In genomic region chr10:22158310-22158999, GRCm38 (mm10) we compare ENCODE assay signal across 9 mouse cellular contexts. TPM values are rescaled to one million over a fixed set of nuclear protein-coding genes. Genes with fewer than 3 reads are reported as not detected.
DNase-seq lines count a peak whose midpoint lies in the region; ATAC-seq and TF ChIP-seq lines count a peak whose summit lies in the region.
"Not testable (repeated sequence)": the region's sequence is repeated elsewhere in the genome, so short reads cannot be mapped to it uniquely, and the experiment has no call there.
"Had no signal": no experiment of that assay in that cellular context is flagged by ENCODE, and none has a peak within 500 bp of the region (broad histone marks: within the 10 kb centered on the region; RNA-seq: fewer than 3 reads in every experiment).

Gene Raet1e, plus strand, starts transcription at chr10:22158569.
Gene H60b, plus strand, starts transcription at chr10:22158586.

- peak; percentile 82 for ATAC-seq in embryonic facial prominence, embryonic 14.5 days (ENCODE audit: low read depth)
- peak; percentile 68 for ATAC-seq in heart, embryonic 13.5 days (ENCODE audit: extremely low read depth, insufficient number of reproducible peaks, low FRiP score, low TSS enrichment)
- peak; percentile 80 for ATAC-seq in intestine, postnatal 0 days
- ATAC-seq in limb, embryonic 15.5 days (ENCODE audit: insufficient number of reproducible peaks, low FRiP score, low TSS enrichment, low read depth) = peak; percentile 52; the same call in 1 of the 2 replicates

- peak within 1 kb of the TSS; percentile 33 for H3K4me3 ChIP-seq in embryonic facial prominence, embryonic 14.5 days (ENCODE audit: low read depth, low read length)
- peak within 1 kb of the TSS; percentile 58 for H3K4me3 ChIP-seq in heart, embryonic 13.5 days
- peak within 1 kb of the TSS; percentile 38 for H3K4me3 ChIP-seq in intestine, postnatal 0 days (ENCODE audit: low read depth, low read length)
- H3K4me3 ChIP-seq in limb, embryonic 15.5 days = peak within 1 kb of the TSS; percentile 41
- H3K4me3 ChIP-seq in megakaryocyte, embryonic 14.5 days (replicated peaks) = peak within 1 kb of the TSS; percentile 74

- peak within 1 kb of the TSS; percentile 54 for H3K4me2 ChIP-seq in embryonic facial prominence, embryonic 14.5 days (ENCODE audit: low read depth, low read length)
- H3K4me2 ChIP-seq in heart, embryonic 13.5 days = peak within 1 kb of the TSS; percentile 76
- peak within 1 kb of the TSS; percentile 68 for H3K4me2 ChIP-seq in intestine, postnatal 0 days (replicated peaks; ENCODE audit: low read depth)
- H3K4me2 ChIP-seq in limb, embryonic 15.5 days = peak within 1 kb of the TSS; percentile 65

- H3K9me3 ChIP-seq in embryonic facial prominence, embryonic 14.5 days (ENCODE audit: control insufficient read depth, low read length); heart, embryonic 13.5 days; intestine, postnatal 0 days (ENCODE audit: control insufficient read depth); limb, embryonic 15.5 days; megakaryocyte, embryonic 14.5 days: not testable (repeated sequence)

- not testable (repeated sequence) for H3K27ac ChIP-seq in embryonic facial prominence, embryonic 14.5 days (replicated peaks; ENCODE audit: low read depth, low read length); heart, embryonic 13.5 days (replicated peaks); intestine, postnatal 0 days (ENCODE audit: low read depth, low read length); limb, embryonic 15.5 days

- peak; percentile 87 for DNase-seq in adrenal gland, adult 2 months
- peak; percentile 69 for DNase-seq in embryonic facial prominence, embryonic 14.5 days (ENCODE audit: low spot score)
- DNase-seq in ovary, postnatal 10 days (ENCODE audit: low spot score) = peak; percentile 15
- peak; percentile 28 for DNase-seq in yolk sac, embryonic 10.5 days (ENCODE audit: low spot score)

- not testable (repeated sequence) for H3K9ac ChIP-seq in embryonic facial prominence, embryonic 14.5 days (ENCODE audit: low read depth, low read length); intestine, postnatal 0 days (ENCODE audit: low read depth, low read length); limb, embryonic 15.5 days
- peak within 1 kb of the TSS; percentile 67 for H3K9ac ChIP-seq in heart, embryonic 13.5 days

- peaks cover 71% of the 10 kb centered on the region for H3K27me3 ChIP-seq in embryonic facial prominence, embryonic 14.5 days (replicated peaks; ENCODE audit: control insufficient read depth, insufficient read depth, low read length)
- H3K27me3 ChIP-seq in heart, embryonic 13.5 days (replicated peaks) = peaks cover 91% of the 10 kb centered on the region
- H3K27me3 ChIP-seq in intestine, postnatal 0 days (replicated peaks; ENCODE audit: control insufficient read depth, insufficient read depth, low read length) = peaks cover 61% of the 10 kb centered on the region
- peaks cover 70% of the 10 kb centered on the region for H3K27me3 ChIP-seq in limb, embryonic 15.5 days
- peaks cover 45% of the 10 kb centered on the region for H3K27me3 ChIP-seq in megakaryocyte, embryonic 14.5 days (replicated peaks)

- whole genome bisulfite sequencing in embryonic facial prominence, embryonic 14.5 days = under 1% methylated on average over 36 of the region's 48 CpGs
- under 1% methylated on average over 48 of the region's 48 CpGs for WGBS in heart, embryonic 13.5 days
- WGBS in intestine, postnatal 0 days = under 1% methylated on average over 48 of the region's 48 CpGs
- 1% methylated on average over 48 of the region's 48 CpGs for WGBS in limb, embryonic 15.5 days

- H3K36me3 ChIP-seq in embryonic facial prominence, embryonic 14.5 days (ENCODE audit: control insufficient read depth, insufficient read depth, low read length); heart, embryonic 13.5 days; intestine, postnatal 0 days (ENCODE audit: control insufficient read depth, insufficient read depth); limb, embryonic 15.5 days; megakaryocyte, embryonic 14.5 days (replicated peaks; ENCODE audit: low read length): not testable (repeated sequence)

- not testable (repeated sequence) for H3K4me1 ChIP-seq in embryonic facial prominence, embryonic 14.5 days (ENCODE audit: control insufficient read depth, insufficient read depth, low read length); intestine, postnatal 0 days (replicated peaks; ENCODE audit: control insufficient read depth, insufficient read depth, low read length); megakaryocyte, embryonic 14.5 days
- peaks cover 11% of the 10 kb centered on the region for H3K4me1 ChIP-seq in heart, embryonic 13.5 days
- peaks cover 20% of the 10 kb centered on the region for H3K4me1 ChIP-seq in limb, embryonic 15.5 days

- TF ChIP-seq CTCF in intestine, postnatal 0 days (IDR thresholded peaks at IDR 0.05; ENCODE audit: low read depth) = peak; percentile 57

RNA-seq across cellular contexts. Expression of gene Raet1e, which starts in this region (rescaled TPM):
- 1 to 10 TPM in 1 of 2 experiments, under 1 TPM in 1; 0.31 to 2.2 TPM for total RNA-seq in adrenal gland, adult 2 months (2021)
- 0.62 and 0.69 TPM in 2 replicates for polyA plus RNA-seq in adrenal gland, adult 2 months (2012; rRNA removed)
- polyA plus RNA-seq in embryonic facial prominence, embryonic 14.5 days (2014; fragmentation: Nextera tagmentation; extraction: Ambion mirVana) = 5.4 and 6.7 TPM in 2 replicates
- polyA plus RNA-seq in heart, embryonic 13.5 days (2015; fragmentation: Nextera tagmentation; extraction: Ambion mirVana) = 2.9 and 3.5 TPM in 2 replicates
- polyA plus RNA-seq in intestine, postnatal 0 days (2015; fragmentation: Nextera tagmentation; extraction: Ambion mirVana) = 1.0 and 1.4 TPM in 2 replicates
- polyA plus RNA-seq in limb, embryonic 15.5 days (2015; fragmentation: Nextera tagmentation; extraction: Ambion mirVana) = 6.8 and 7.1 TPM in 2 replicates
- not detected in 2 replicates for polyA plus RNA-seq in megakaryocyte, embryonic 14.5 days (2012; ENCODE audit: insufficient read depth, low replicate concordance)
- total RNA-seq: left cerebral cortex, adult 8-10 months had no signal

RNA-seq across cellular contexts. Expression of gene H60b, which starts in this region (rescaled TPM):
- total RNA-seq in adrenal gland, adult 2 months (2021) = under 1 TPM in 1 of 2 experiments, not detected in 1; 0.95 TPM
- polyA plus RNA-seq in adrenal gland, adult 2 months (2012; rRNA removed) = 0.55 and 0.76 TPM in 2 replicates
- 0.38 and 0.39 TPM in 2 replicates for polyA plus RNA-seq in embryonic facial prominence, embryonic 14.5 days (2014; fragmentation: Nextera tagmentation; extraction: Ambion mirVana)
- 0.25 and 0.50 TPM in 2 replicates for polyA plus RNA-seq in heart, embryonic 13.5 days (2015; fragmentation: Nextera tagmentation; extraction: Ambion mirVana)
- 0.46 and 0.50 TPM in 2 replicates for polyA plus RNA-seq in intestine, postnatal 0 days (2015; fragmentation: Nextera tagmentation; extraction: Ambion mirVana)
- 0.55 and 0.67 TPM in 2 replicates for polyA plus RNA-seq in limb, embryonic 15.5 days (2015; fragmentation: Nextera tagmentation; extraction: Ambion mirVana)
- not detected in 2 replicates for polyA plus RNA-seq in megakaryocyte, embryonic 14.5 days (2012; ENCODE audit: insufficient read depth, low replicate concordance)

Comparison
In these comparisons a context has a peak if more than half of its experiments do, and no peak if none do; other contexts are left out.
1. DNase-seq: peak in every context shown above with its lines; median percentile 87 in adrenal gland, adult 2 months; 69 in embryonic facial prominence, embryonic 14.5 days; 28 in yolk sac, embryonic 10.5 days; 15 in ovary, postnatal 10 days.